Mouse (Mus musculus) lung, postnatal 0 days (tissue): ENCODE results near the gene Meis2. TPM values are rescaled to one million over a fixed set of nuclear protein-coding genes. Genes with fewer than 3 reads are reported as not detected.

Experiments used
- ATAC-seq: fragments of 200-750 bp; cut with Nextera tagmentation; 2 replicates; pipeline ENCODE4 v1.8.0; 2017; ENCODE audit warnings: moderate library complexity
- DNase-seq: peaks from one replicate; pipeline ENCODE4 v3.0.0-alpha.2; 2016; ENCODE audit warnings: low spot score
- H3K27ac ChIP-seq: fragments of 300-500 bp; sonication (generic); 2 replicates; pipeline ENCODE4 v1.5.1; 2014; ENCODE audit warnings: antibody characterized with exemption, mild to moderate bottlenecking, low read length, mixed read lengths
- H3K27me3 ChIP-seq: fragments of 300-500 bp; sonication (generic); replicated peaks from 2 replicates; pipeline ENCODE4 v1.6.1; 2014; ENCODE audit warnings: low read length, mixed read lengths; ENCODE audit not compliant: insufficient read depth
- H3K36me3 ChIP-seq: fragments of 300-500 bp; sonication (generic); 2 replicates; pipeline ENCODE4 v1.6.1; 2014; ENCODE audit warnings: low read length, mixed read lengths; ENCODE audit not compliant: insufficient read depth
- H3K4me1 ChIP-seq: fragments of 300-500 bp; sonication (generic); 2 replicates; pipeline ENCODE4 v1.6.1; 2014; ENCODE audit warnings: antibody characterized with exemption, low read depth, low read length, mixed read lengths; ENCODE audit not compliant: insufficient read depth
- H3K4me2 ChIP-seq: fragments of 300-500 bp; sonication (generic); replicated peaks from 2 replicates; pipeline ENCODE4 v1.6.1; 2014; ENCODE audit warnings: low read depth, mild to moderate bottlenecking, low read length, moderate library complexity, mixed read lengths
- H3K4me3 ChIP-seq: fragments of 300-500 bp; sonication (generic); 2 replicates; pipeline ENCODE4 v1.5.1; 2014; ENCODE audit warnings: low read depth, low read length
- H3K9ac ChIP-seq: fragments of 300-500 bp; sonication (generic); replicated peaks from 2 replicates; pipeline ENCODE4 v1.6.1; 2014; ENCODE audit warnings: low read depth, mild to moderate bottlenecking
- H3K9me3 ChIP-seq: fragments of 300-500 bp; sonication (generic); 2 replicates; pipeline ENCODE4 v1.6.1; 2016; ENCODE audit warnings: low read length, mixed read lengths
- CTCF ChIP-seq: IDR thresholded peaks from 2 replicates; pipeline ENCODE4 v1.5.1; 2016; ENCODE audit warnings: antibody characterized with exemption, mild to moderate bottlenecking
- EP300 ChIP-seq: IDR thresholded peaks from 2 replicates; pipeline ENCODE4 v1.6.1; 2016; ENCODE audit warnings: antibody characterized with exemption, mild to moderate bottlenecking, control low read depth
- WGBS: fragments of 180-500 bp; shearing (Covaris S2); extraction: QIAGEN DNeasy Blood & Tissue Kit; methylation state at CpG from one replicate; pipeline ENCODE4 v1.1.7; 2014; 5-methylcytosine and 5-hydroxymethylcytosine counted together
- polyA plus RNA-seq: library from polyadenylated mRNA; unstranded; fragments of >200 nt; fragmentation: Nextera tagmentation; extraction: Ambion mirVana; gene quantifications from 2 replicates; pipeline ENCODE4 v1.2.1, GENCODE M21; 2015

Gene Meis2
- polyA plus RNA-seq, 1 experiment from 2014 or later: 12.0 TPM

GRCm38 (mm10) chr2:116065057-116065456 is 582 bp downstream of the Meis2 start:
- H3K9me3 ChIP-seq: no peaks in the 10 kb centered on the region
- under 1% methylated on average over 10 of the region's 10 CpGs for WGBS
- H3K4me2 ChIP-seq: peak overlapping the region; percentile 75
- no peaks in the 10 kb centered on the region for H3K36me3 ChIP-seq
- no peak overlapping the region for H3K9ac ChIP-seq
- DNase-seq (peak; percentile 32), ATAC-seq (no peak)
- peak overlapping the region; percentile 85 for H3K27ac ChIP-seq
- TF ChIP-seq CTCF (no peak), EP300 (no peak)
- H3K4me3 ChIP-seq: peak overlapping the region; percentile 62
- no peaks in the 10 kb centered on the region for H3K4me1 ChIP-seq
- H3K27me3 ChIP-seq: peaks cover 9% of the 10 kb centered on the region

DNA sequence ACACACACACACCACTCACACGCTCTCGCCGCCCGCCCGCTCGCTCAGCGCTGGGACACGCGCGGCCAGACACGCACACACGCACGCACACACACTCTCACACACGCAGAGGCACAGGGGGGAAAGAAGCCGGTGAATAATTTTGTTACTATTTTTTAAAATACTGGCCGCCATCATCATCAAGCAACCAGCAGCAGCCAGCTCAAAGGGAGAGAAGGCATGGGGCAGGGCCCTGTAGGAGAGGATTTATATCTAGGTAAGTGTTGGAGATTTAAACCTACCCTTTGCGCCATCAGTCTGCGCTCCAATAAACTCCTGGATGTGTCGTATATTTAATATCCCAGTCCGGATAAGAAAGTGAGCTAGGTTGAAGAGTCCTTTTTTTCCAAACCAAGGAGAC is 1.1 kb downstream of the Meis2 start:
- ATAC-seq (no peak), DNase-seq (peak; percentile 35)
- H3K4me3 ChIP-seq: peak overlapping the region; percentile 62
- under 1% methylated on average over 14 of the region's 20 CpGs for WGBS
- H3K4me2 ChIP-seq: peak overlapping the region; percentile 75
- TF ChIP-seq CTCF: no peak
- no peak for TF ChIP-seq EP300
- H3K36me3 ChIP-seq: no peaks in the 10 kb centered on the region
- peaks cover 9% of the 10 kb centered on the region for H3K27me3 ChIP-seq
- H3K9me3 ChIP-seq: no peaks in the 10 kb centered on the region
- H3K27ac ChIP-seq: peak overlapping the region; percentile 81
- H3K9ac ChIP-seq: 0 out of 2 replicates have a peak overlapping the region, but pooled peaks have one; percentile 19
- H3K4me1 ChIP-seq: no peaks in the 10 kb centered on the region

GRCm38 (mm10) chr2:116063819-116064293 is 1.8 kb downstream of the Meis2 start:
- TF ChIP-seq CTCF: no peak
- no peak for TF ChIP-seq EP300
- H3K4me3 ChIP-seq: peak overlapping the region; percentile 62
- H3K4me2 ChIP-seq: peak overlapping the region; percentile 75
- 0% methylated on average over 35 of the region's 37 CpGs for WGBS
- peak overlapping the region; percentile 82 for H3K9ac ChIP-seq
- peaks cover 9% of the 10 kb centered on the region for H3K27me3 ChIP-seq
- H3K4me1 ChIP-seq: no peaks in the 10 kb centered on the region
- H3K9me3 ChIP-seq: no peaks in the 10 kb centered on the region
- peak overlapping the region; percentile 81 for H3K27ac ChIP-seq
- DNase-seq (peak; percentile 49), ATAC-seq (peak; percentile 11; the same call in 1 of the 2 replicates)
- H3K36me3 ChIP-seq: no peaks in the 10 kb centered on the region

GRCm38 (mm10) chr2:116062761-116063441 is 2.7 kb downstream of the Meis2 start:
- no peaks in the 10 kb centered on the region for H3K36me3 ChIP-seq
- H3K4me3 ChIP-seq: peak overlapping the region; percentile 62
- H3K9ac ChIP-seq: peak overlapping the region; percentile 82
- DNase-seq: peak; percentile 31
- H3K27ac ChIP-seq: peak overlapping the region; percentile 81
- H3K9me3 ChIP-seq: no peaks in the 10 kb centered on the region
- no peaks in the 10 kb centered on the region for H3K4me1 ChIP-seq
- WGBS: 5% methylated on average over 36 of the region's 36 CpGs
- ATAC-seq: no peak
- peaks cover 7% of the 10 kb centered on the region; the same call in 1 of the 2 replicates for H3K27me3 ChIP-seq
- peak overlapping the region; percentile 75 for H3K4me2 ChIP-seq
- TF ChIP-seq EP300 (no peak), CTCF (no peak)

- H3K36me3 ChIP-seq: no peaks in the 10 kb centered on the region
- peak overlapping the region; percentile 81 for H3K27ac ChIP-seq
- no peaks in the 10 kb centered on the region for H3K4me1 ChIP-seq
- no peak for TF ChIP-seq EP300
- TF ChIP-seq CTCF: no peak
- peak overlapping the region; percentile 82 for H3K9ac ChIP-seq
- no peak for ATAC-seq
- DNase-seq: peak; percentile 54
- 0 out of 2 replicates have a peak, but pooled peaks cover 4% of the 10 kb centered on the region for H3K27me3 ChIP-seq
- H3K4me2 ChIP-seq: peak overlapping the region; percentile 75
- no peaks in the 10 kb centered on the region for H3K9me3 ChIP-seq
- H3K4me3 ChIP-seq: peak overlapping the region; percentile 62
- 2% methylated on average over 20 of the region's 20 CpGs for WGBS
Observed at GRCm38 (mm10) chr2:116062251-116062651, 3.4 kb downstream of the Meis2 start.

DNA sequence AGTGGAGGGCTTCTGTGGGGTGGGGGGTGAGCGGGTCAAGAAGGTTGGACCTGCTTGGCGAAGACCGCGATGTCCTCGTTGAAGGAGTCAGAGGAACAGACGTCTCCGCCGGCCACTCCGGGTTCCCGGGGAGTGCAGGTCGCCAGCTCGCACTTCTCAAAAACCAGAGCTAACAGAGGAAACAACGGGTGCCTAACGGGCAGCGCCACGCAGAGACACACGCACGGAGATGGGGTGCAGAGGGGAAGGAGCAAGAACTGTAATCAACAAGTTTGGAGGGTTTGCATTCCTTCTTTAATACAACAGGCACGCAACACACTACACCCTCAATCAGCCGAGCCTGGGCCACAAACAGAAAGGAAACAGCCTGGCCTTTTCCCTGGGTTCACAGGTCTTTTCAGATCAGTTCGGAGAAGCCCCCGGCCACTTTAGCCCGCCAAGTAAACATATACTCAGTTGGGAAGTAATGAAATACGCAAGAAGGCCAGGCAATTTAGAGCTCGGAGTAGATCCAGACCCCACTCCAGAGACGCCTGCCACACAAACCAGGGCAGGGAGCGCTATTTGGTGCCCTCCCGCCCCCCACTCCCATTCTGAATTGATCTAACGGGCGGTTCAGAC is 4.1 kb downstream of the Meis2 start:
- Histone ChIP-seq H3K9me3 (no peaks in the 10 kb centered on the region), H3K27me3 (0 out of 2 replicates have a peak, but pooled peaks cover 4% of the 10 kb centered on the region), H3K9ac (peak overlapping the region; percentile 82), H3K4me1 (no peaks in the 10 kb centered on the region), H3K4me3 (peak overlapping the region; percentile 62), H3K27ac (peak overlapping the region; percentile 81; the same call in 1 of the 2 replicates), H3K4me2 (peak overlapping the region; percentile 75), H3K36me3 (no peaks in the 10 kb centered on the region)
- DNase-seq (peak; percentile 32), ATAC-seq (no peak)
- 2% methylated on average over 30 of the region's 30 CpGs for WGBS
- TF ChIP-seq CTCF: no peak
- no peak for TF ChIP-seq EP300
